Mouse (Mus musculus) heart, adult 2 months (tissue): ENCODE data around the gene Arid3b.

Experiments
- CTCF ChIP-seq: fragments of 200-600 bp; IDR thresholded peaks from 2 replicates; pipeline ENCODE4 v1.8.1; 2022; ENCODE audit warnings: antibody characterized with exemption, mild to moderate bottlenecking, moderate library complexity
- EP300 ChIP-seq: fragments of 200-500 bp; IDR thresholded peaks from 2 replicates; pipeline ENCODE4 v1.6.1; 2011; ENCODE audit warnings: low read depth, low read length, control low read depth; ENCODE audit not compliant: insufficient read depth
- POLR2A ChIP-seq: fragments of 200-500 bp; IDR thresholded peaks from 2 replicates; pipeline ENCODE4 v1.6.1; 2011; ENCODE audit warnings: mild to moderate bottlenecking, low read depth, low read length, control low read depth; ENCODE audit not compliant: insufficient read depth

DNA sequence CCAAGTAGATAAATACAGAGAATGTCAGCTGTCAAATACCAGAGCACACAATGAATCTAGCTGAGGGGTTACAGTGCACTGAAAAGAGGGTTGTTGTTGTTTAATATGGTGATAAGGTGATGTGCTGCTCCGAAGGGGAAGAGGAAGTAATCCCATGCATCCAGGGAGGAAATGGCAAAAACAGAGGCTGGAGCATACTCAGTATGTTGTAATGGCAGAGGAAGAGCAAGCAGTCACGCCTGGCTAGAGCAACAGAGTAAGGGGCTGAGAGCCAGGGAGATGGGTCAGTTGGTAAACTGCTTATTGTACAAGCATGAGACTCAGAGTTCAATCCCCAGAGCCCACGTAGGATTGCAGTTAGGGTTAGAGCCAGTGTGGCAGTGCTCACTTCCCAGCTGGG, 42.6 kb upstream of the Arid3b start:
- TF ChIP-seq CTCF, result no peak
- no peak for TF ChIP-seq POLR2A
- TF ChIP-seq EP300, result no peak
